Mouse (Mus musculus) megakaryocyte progenitor cell, adult 5-6 weeks (primary cell): ENCODE data around the gene Hesx1. TPM values are rescaled to one million over a fixed set of nuclear protein-coding genes. Genes with fewer than 3 reads are reported as not detected.

Experiments used
- ATAC-seq: replicated peaks from 2 replicates; pipeline ENCODE4 v1.8.0; 2016; ENCODE audit warnings: mild to moderate bottlenecking, moderate TSS enrichment, inconsistent platforms; ENCODE audit not compliant: poor library complexity
- total RNA-seq, 2 experiments: library from RNA; stranded (forward) in 1 of 2; stranded (reverse) in 1 of 2; fragments of 157-497, 149-512 nt in 1 of 2; fragments of 200-1000 nt in 1 of 2; gene quantifications; 2 replicates each; pipeline versions ENCODE4 v1.2.3 to v1.2.4; 2015 to 2017

Hesx1 gene
- total RNA-seq, 2 experiments from 2014 or later: 1.3 to 1.4 TPM

DNA sequence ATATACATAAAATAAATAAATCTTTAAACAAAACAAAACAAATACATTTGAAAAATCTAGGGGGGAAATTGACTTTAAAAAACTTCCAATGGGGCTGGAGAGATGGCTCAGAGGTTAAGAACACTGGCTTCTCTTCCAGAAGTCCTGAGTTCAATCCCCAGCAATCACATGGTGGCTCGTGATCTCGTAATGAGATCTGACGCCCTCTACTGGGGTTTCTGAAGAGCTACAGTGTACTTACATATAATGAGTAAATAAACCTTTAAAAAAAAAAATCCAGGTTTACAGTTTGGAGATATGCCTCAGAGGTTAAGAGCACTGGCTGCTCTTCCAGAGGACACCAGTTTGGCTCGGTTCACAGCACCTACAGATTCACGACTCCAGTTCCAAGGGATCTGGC, 17.3 kb downstream of the Hesx1 start:
- ATAC-seq: no peak

DNA sequence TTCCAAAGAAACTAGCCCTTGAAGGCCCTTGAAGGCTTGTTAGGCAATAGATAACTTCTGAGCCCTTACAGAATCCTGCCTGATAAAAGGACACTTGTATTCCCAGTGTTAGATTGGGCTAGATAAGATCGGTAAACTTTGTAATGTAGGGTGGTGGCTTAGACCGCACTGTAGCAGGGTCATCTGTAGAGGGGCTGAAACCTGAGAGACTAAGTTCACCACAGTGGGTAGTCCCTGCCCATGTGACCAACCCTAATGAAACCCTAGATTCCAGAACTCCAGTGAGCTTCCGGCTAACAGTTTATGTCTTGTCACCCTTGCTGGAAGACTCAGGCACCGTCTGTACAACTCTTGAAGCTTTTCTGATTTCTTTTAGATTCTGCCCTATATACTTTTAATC, 19.4 kb downstream of the Hesx1 start:
- no peak for ATAC-seq

DNA sequence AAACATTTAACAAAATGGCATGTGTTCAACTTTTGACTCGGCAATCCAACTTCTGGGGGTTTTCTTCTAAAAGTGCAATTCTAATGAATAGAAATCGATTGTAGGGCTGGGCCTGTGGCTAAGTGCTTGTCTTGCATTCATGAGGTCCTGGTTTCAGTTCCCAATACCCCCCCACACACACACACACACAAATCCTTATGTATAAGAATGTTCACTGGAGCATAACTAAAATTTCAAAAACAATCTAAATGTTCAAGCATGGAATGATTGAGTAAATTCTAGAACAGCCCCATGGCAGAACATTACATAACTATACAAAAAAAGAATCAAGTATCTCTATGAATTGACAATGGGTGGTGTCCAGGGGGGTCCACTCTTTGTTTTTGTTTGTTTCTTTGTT, 23.7 kb downstream of the Hesx1 start:
- no peak for ATAC-seq

DNA sequence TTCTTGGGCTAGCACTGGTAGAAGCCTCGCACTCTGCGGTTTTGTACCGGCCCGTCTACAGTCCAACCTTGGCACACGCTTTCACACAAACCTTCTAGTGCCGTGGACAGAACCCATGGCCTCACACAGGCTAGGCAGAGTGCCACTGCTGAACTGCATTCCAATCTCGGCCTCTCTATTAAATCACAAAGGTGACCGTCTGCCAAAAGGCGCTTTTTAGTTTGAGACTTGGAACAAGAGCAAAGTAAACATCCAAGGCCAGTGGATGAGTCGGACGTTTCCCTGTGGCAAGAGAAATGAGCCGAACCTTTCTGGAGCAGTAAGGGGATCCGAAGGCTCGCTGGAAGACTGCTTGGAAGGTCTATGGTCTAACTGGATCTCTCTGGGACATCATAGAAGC, 25.6 kb downstream of the Hesx1 start:
- ATAC-seq: no peak

DNA sequence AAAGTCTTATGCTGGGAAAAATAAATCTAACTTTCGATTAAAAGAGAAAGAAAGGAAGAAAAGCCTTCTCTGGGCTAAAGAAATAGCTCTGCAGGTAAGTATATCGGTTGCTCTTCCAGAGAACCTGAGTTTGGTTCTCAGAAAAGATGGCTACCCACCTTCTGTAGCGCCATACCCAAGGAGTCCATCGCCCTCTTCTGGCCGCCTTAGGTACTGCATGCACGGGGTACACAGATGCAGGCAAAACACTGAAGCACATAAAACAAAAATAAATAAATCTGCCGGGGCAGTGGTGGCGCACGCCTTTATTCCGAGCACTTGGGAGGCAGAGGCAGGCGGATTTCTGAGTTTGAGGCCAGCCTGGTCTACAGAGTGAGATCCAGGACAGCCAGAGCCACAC, 28.7 kb downstream of the Hesx1 start:
- peak; percentile 65 for ATAC-seq

DNA sequence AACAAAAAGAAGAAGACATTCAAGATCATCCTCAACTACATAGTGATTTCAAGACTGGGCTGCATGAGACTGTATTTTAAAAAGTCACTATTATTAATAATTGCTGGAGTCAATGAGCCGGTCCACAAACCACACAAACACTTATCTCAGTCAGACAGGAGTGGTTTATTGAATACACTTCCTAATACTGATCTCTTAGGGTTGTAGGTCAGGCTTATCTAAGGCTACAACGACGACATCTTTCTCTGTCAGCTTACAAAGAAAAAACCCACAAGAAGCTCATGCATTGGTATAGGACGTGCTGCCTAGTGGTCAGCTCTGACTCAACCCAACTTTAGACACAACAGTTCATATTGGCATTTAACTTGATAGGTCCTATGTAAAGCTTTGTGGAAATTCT, 30.4 kb downstream of the Hesx1 start:
- ATAC-seq: peak; percentile 93

DNA sequence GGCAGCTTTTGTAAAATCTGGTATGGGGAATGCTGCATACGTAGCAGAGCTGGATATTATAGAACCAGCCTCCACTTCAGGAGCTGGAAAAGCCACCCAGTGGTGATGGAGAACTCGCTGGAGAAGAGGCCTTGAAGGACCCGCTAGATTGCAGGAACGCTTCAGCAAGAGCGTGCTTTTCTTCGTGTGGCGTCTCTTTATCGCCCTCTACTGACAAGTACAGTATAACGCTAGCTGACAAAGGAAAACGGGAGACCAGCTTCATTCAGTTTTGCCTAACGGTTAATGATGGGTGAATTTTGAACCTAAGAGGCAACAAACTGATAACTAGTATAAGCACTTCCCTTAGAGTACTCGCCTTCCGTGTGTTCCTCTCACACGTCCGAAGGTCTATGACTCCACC, 35.6 kb downstream of the Hesx1 start:
- ATAC-seq: peak; percentile 91

DNA sequence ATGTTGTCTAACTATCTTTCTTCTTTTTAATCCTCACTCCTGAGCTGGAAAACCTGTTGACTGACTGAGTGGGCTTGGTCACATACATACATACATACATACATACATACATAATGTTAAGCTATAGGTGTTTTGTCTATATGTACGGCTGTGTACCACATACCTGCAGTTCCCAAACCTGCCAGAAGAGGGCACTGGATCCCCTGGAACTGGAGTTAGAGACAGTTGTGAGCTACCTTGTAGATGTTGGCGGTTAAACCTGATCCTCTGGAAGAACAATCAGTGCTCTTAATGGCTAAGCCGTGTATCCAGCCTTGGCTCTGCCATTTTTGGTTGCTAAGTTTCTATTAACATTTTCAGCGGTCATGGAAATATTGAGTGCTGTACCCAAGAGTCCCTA, 36.9 kb downstream of the Hesx1 start:
- ATAC-seq: peak; percentile 74

DNA sequence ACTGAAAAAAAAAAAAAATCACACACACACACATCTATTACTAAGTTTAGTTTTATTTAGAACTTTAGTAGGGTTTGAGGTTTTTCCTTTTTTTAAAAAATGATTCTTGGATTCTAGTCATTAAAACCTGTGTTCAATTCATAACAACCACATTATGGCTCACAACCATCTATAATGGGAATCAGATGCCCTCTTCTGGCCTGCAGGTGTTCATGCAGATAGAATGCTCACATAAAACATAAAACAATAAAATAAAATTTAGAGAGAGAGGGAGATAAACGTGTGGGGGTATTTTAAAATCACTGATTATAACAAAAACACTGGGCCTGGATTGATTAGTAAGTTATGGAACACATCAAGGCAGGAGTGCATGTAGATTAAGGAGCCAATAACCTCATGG, 43.3 kb downstream of the Hesx1 start:
- no peak for ATAC-seq

DNA sequence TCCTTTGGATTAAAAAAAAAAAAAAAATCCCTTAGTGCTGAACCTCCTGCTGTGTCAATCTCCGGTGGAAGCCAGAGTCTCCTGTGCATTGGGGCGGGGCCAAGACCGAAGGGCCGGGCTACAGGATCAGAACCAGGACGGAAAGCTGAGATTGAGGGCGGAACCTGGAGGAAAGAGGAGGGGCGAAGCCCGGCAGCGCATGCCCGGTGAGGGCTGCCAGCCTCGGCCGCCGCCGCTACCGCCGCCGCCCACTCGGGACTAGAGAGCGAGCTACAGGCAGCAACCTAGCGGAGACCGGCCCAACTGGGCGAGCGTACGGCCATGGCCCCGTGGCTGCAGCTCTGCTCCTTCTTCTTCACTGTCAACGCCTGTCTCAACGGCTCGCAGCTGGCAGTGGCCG, 44.6 kb downstream of the Hesx1 start, which contains the start of gene Il17rd:
TSS of gene Il17rd (plus strand) at position 159 of the 400 bp plus-strand sequence.
- peak; percentile 75 for ATAC-seq

DNA sequence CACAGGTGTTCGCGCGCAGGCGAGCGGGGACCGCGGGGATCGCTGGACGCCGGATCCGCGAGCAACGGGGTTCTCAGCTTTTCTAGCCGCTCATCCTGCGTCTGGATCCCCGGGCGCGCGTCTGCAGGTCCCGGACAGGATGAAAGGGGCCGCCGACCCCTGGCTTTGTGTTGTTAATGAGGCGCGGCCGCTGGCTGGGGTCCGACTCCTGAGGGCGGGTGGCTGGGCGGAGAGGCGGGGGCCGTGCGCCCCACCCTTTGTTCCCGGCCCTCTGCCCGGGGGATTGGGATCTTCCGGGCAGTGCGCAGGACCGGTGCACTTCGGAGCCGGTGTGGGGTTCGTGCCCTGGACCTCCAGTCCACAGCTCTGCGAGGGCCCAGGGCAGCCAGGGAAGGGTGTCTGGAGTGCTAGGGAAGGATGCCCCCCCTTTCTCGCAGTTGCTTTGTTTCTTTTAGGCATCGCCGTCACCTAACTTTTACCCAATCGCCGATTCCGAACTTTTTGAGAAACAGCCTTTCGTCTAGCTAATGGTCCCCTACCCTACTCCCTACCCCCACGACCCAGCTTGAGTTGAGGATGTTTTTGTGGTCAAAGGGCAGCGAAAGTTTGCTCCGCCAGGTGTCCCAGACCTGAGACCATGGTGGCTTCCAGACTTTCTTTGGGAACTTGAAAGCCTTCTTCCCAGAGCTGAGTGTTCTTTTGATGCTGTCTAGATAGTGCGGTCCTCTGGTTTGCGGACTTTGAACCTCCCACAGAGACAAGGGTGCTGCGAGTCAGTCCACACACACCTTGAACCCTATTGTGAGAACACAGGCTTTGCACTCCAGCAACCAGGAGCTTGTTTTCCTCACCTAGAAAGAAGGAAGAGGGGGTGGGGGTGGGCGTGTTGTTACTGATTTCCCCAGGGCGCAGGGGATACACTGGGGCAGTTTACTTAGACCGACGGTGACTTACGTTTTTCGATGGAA, 45.3 kb downstream of the Hesx1 start:
- no peak for ATAC-seq

DNA sequence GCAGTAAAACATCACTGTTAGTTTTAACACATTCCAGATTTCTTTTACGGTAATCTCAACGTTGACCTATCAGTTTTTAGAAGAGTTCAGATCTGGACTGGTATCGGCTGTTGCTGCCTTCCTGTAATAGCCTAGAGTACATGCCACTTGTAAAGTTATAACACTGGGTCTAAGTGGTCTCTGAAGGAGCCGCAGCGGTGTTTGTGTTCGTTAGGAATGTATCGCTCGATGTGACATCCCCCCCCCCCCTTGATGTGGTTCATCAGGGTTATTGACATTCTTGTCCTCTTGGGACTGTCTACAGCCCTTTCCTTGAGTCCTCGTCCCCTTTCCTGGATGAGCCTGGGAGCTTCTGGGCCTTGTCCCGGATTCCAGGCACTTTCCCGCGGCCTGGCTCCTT, 46.2 kb downstream of the Hesx1 start:
- no peak for ATAC-seq

DNA sequence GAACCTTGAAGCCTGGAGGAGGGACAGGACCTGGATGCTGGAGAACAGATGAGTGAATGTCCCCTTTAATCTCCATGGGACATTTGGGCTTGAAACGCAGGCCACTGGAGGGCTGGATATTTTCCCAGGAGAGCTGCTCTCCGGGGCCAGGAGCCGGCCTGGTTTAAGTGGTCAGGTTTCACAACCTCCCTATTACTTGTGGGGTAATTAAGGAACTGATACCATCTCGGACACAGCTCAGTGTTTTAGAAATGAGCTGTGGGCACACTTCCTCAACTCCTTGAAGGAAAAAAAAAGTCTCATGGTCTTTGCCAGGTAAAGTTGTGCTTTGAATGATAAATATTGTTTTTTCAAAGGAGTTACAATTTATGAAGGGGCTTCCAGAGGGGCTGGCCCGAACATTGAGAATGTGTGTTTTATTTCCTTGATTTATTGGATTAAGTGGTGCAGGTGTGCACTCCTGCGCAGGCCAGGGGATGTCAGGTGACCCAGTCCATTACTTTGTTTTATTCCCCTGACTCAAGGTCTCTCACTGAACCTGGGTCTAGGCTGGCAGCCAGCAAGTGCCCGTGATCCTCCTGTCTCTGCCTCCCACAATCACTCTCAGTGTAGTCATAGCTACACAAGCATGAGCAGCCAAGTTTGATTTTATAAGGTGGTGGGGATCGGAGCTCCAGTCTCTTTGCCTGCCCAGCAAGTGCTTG, 48.2 kb downstream of the Hesx1 start:
- peak; percentile 69 for ATAC-seq

DNA sequence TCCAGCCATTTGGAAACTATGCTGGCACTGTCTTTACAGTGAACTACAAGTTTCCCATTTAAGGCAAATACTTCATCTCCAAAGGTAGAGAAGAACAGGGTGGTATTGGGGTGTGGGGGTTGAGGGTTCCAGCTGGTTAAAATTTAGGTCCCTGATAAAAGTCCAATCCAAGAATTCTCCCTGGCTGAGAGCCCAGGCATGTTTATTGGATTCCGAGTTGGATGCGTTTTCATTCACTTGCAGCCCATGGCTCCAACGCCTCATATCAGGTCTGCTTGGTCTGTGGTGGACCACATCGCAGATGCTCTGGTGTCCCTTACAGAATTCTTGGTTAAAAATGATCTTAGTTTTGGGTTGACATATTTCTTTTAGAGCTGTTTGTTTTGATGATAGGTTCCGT, 49.2 kb downstream of the Hesx1 start:
- ATAC-seq: no peak

DNA sequence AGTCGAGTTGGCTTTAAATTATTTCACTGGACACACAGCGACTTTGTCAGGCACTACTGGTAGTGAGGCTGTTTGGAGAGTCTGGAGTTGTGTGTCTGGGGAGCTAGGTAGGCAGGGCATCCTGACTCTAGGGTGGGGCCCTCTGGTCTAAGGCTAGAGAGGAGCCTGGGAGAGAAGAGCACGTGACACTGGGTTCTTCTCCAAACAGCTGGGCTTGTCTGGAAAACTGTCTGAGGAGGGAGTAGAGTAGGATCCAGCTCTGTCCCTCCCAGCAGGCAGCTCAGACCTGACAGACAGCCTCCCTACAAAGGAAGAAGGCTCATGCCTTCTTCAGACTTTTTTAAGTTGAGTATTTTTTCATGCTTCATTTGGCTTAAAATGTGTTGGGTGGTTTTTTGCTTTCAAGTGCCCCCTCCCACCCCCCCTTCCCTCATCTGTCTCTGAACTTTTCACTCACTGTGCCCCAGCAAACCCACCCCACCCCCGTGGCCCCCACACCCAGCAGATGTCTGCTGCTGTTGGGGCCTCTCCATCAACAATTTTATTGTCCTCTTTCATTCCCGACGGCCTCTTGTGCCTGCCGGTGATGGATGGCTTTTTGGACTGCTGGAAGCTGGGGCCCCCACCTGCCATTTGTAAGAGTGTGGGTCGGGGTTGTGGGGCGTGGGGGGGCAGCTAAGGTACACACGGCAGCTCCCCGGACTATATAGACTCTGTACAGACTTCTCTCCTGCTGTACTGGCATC, 50.2 kb downstream of the Hesx1 start:
- no peak for ATAC-seq

DNA sequence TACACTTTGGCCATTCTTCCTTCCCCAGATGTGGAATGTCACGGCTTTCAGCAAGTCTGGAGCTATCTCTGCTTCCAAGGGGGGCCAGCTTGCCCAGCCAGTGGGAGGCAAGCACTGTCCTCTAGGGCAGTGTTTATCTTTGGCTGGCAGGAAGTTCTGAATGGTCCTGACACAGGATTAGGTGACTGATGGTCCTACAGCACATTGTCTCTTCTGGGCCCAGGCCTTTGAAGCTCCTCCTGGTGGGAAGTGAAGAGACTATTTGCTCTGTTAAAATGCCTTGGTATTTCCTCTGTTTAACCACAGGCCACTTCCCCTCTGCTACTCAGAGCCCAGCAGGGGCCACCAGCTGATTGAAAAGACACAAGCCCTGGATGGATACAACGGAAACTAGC, 50.7 kb downstream of the Hesx1 start:
- peak; percentile 84 for ATAC-seq

DNA sequence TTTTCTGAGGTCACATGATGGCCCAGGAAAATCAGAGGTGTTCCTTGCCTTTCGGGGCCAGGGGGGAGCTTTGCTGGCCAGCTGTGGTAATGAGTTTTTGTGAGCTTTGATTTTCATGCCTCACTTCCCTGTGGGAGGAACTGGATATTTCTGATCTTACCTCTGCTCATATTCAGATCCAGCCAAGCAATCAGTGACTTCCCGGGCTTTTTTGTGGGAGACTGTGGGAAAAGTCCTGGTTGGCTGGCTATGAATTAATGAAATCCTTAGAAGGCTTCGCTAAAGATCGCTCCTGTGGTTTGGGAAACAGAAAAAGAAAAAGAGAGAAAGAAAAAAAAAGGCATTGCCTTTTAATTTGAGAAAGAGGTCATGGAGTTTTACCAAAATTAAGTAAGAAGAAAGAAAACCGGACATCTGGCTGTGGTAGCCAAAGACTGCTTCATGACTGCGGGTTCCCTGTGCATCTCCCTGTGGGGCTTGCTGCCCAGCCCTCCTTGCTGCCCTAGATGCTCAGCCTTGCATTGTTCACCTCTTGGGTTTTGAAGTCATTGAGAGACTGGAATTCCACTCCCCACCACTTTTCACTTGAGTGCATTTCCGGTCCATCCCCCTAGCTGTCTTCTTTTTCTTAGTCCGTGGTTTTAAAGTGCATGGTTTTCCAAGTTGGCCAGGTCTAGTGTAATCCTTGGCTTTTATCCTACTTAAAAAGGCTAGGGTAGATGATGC, 54.2 kb downstream of the Hesx1 start:
- ATAC-seq: no peak

DNA sequence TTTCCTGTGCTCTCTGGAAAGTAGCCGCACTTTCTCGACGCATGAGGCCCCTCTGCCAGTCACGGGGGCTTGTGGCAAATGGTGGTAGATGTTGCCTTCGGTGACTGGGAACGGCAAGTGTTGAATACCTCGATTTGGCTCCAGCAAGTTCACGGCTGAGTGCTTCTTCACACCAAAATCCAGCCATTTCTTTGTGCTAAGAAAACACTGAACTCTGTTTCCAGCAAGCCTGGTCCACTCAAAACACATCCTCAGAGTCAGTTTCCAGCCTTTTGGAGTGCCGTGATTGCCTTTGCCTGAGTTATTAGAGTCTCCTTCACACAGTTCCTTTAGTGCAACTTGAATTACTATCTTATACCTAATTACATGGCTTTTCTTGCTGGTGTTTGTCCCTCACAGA, 55.8 kb downstream of the Hesx1 start:
- ATAC-seq: no peak

DNA sequence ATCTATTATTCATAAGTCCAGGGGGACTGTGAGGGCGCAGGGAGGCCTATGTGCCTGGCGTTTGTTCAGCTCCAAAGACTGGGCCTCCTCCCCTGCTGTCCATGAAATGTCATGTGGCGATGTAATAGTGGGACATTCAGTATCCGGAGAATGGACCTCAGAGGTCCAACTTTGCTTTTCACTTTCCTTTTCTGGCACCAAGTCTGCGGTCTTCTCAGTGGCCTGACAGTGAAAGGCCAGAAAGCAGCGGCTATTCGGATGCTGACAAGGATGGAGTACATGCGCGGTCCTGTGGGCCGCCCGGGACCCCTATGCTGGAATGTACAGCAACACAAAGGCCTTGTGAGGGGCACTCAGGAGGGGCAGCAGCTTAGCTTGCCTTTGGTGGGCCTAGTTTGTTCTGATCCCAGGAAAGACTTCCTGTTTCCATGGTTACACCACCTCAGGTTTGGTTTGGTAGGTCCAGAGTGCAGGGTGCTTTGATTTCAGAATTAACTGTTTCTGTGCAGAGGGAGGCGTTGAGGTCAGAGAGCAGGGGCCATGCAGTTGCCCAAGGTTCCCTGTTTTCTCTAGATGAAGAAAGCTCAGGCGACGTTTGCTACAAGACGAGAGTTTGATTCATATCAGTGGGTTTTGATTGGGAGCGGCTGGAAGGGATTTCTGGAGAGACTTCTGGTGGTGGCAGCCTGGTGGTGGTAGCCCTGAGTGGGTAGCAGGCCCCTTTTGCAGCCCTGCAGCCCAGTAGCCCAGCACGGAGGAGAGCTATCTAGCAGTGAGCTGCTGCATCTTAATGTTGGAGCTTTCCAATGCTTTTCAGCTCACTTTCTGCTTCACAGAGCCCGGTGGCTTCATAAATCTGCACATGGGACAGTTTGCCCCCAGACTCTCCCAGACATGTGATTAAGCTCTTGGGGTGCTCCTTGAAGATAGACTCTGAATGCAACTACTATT, 56.6 kb downstream of the Hesx1 start:
- ATAC-seq: no peak

DNA sequence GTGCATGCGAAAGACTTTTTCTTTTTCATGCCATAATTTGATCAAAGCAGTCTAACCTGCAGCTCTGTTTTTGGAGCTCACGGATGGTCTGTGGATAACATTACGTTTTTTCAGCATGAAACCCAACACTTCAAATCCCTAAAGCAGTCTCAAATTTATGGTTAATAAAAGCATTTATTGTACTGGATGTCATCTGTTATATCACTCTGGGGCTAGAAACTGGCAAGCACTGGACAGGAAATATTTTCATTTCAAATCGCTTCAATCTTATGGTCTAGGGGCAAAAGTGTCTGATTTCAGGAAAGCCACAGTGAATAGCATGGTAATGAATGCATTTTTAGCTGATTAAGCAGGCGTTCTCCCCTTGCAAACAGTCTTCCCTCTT, 57.3 kb downstream of the Hesx1 start:
- ATAC-seq: no peak
